Mouse (Mus musculus) left cerebral cortex, adult 18-20 months (tissue): Measurements from ENCODE around the gene Abhd4. TPM values are rescaled to one million over a fixed set of nuclear protein-coding genes. Genes with fewer than 3 reads are reported as not detected.

Experiments used
- DNase-seq, 2 experiments: peaks; one replicate each; pipeline ENCODE4 v3.0.0; 2021 to 2022; ENCODE audit warnings: low spot score in 2 of 2, mixed read lengths in 1 of 2
- total RNA-seq, 2 experiments: library from RNA; stranded (reverse); gene quantifications; 2 replicates each; pipeline ENCODE4 v1.2.3; 2021

The Abhd4 gene
- total RNA-seq, 2 experiments from 2014 or later, result 42.8 to 46.2 TPM

DNA sequence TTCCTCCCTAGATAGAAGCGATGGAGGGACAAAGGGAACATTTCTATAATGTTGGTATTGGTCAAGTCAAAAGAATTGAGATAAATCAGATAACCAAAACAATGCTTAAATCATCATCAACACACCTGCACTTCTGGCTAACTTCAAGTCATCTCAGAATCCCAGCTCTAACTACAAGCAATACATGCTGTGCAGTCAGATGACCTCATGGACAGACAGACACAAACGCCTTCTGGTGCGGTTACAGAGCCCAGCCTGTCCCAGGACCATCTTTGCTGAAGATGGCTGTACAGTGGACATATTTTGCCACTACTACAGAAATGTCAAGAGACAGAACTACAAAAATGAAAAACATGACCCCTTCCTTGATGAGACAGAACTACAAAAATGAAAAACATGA lies 16.4 kb downstream of the Abhd4 start:
- DNase-seq, result no peak

DNA sequence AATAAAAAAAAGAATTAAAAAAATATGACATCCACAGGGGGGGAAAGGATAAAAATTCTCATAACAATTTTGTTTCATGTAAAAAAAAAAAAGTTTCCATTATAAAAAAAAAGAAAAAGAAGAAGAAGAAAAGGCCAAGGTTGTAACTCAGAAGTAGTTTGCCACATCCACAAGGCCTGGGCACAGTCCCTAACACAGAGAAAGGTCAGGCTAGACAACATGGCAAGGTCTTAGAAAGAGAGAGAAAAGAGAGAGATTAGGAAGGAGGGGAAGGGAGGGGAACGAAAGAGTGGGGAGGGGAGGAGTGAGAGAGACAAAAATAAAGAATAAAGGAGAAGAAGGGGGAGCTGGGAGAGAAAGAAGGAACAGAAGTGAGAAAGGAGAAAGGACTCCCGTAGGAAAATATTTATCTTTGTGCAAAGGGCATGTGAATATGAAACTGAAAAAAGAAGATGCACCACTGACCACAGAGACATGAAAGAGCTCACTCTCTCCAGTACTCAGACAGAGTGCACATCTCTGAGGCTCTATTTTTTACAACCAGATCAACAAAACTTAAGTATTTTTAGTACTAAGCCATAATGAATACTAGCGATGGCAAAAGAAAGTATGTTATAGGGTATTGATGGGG lies 18.1 kb downstream of the Abhd4 start:
- no peak for DNase-seq

DNA sequence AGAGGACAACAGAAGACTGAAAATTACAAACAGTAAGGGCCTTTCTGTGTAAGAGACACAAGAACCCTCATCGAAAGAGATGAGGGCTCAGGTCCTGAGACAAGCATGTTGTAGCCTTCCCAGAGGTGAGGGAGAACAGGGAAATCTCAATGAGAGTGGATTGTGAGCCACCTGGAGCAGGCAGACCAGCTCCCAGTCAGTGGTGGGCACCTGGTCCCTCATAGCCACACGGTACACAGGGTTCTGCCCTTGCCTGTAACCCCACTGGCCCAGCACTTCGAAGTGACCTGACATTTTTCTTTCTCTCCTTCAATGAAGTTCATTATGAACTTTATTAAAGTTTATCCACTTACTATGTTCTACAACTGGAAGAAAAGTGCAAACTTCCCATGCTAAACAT lies 18.7 kb downstream of the Abhd4 start:
- DNase-seq, result no peak

DNA sequence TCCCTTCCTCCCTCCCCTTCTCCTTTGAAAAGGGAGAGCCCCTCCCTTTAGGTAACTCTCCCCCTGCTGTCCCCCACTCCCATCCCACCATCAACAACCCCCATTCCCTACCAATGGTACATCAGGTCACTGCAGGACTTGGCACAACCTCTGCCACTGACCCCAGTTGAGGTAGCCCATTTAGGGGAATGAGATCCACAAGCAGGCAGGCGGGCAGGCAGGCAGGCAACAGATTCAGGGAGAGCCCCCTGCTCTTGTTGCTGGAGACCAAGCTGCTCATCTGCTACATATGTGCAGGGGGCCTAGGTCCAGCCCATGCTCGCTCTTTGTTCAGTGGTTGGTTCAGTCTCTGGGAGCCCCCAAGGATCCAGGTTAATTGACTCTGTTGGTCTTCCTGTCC lies 22.5 kb downstream of the Abhd4 start:
- no peak for DNase-seq

DNA sequence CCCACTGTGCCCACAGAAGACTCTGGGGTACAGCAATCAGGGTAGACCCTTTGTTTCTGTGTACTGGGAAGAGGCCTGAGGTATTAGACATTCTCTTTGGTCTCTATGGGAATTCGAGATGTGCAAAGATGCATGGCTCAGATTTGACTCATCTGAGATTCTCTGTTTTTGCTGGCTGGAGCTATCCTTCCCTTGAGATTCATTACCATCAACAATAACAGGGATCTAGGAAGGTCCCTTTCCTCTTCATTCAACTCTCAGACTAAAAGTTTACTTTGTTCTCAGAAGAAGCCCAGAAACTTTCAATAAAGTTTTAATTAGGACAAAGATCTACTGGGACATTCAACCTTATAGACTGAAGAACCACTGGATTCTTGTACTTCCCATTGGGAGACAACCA lies 30.9 kb downstream of the Abhd4 start, which contains the start of gene Olfr49:
Gene Olfr49, minus strand, starts transcription at position 101 of the 400 bp plus-strand sequence.
- no peak for DNase-seq

DNA sequence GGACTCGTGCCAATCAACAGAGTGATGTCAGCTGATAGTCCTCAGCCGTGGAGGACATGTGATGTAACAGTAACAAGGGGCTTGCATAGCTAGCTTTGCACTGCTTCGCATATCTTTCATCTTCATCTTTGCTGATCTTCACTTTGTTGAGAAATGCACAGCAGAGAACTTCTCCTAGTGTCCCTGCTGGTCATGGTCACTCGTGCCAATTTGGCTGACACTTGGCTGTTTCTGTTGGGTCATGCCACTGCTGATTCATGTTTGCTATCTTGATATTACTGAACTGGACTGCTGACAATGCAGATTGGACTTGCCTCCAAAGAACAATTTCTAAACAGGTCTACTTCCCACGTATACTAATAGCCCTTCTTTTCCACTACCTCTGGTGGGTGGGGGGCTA lies 46.1 kb downstream of the Abhd4 start:
- no peak for DNase-seq

DNA sequence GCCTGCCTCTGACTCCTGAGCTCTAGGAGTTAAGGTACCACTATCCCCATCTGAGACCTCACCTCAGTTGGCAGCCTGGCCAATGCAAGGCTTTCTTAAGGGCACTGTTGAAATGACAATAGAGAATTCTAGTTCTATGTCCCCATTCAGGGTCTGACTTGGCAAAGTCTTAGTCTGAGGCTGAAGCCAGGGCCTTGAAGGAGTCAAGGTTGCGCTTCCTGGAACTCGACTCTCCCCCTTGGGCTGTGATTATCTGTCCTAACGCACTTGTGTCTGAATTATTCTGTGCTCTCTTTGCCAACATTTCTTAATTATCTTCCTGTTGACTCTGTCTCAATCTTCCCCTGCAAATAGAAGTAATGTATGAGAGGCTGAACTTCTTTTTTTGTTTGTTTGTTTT lies 46.7 kb downstream of the Abhd4 start:
- no peak for DNase-seq

DNA sequence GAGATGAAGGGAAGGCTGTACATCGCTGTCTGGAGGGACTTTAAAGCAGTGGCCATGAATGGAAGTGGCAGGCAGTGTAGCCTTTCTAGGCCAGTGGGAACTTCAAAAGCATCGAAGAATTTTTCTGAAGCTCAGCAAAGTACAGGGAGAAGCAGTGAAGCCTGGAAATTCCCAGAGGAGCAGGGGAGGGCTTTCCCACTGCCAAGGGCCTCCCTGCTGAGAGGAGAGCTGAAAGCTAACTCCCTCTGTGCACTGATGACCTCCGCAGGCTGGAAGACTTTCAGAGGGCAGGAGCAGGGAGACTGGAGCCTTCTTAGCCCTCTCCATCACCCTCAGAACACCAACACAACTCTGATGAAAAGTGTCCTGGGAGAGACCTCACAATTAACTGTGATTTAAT lies 57.8 kb downstream of the Abhd4 start:
- DNase-seq, result no peak

Other genes with a start within 250 kb of the Abhd4 start
- 100 to 1,000 TPM; 115 to 120 TPM for gene Dad1, start 84 bp upstream of the Abhd4 start, total RNA-seq
- gene Olfr49, start 30.8 kb downstream of the Abhd4 start, total RNA-seq, result not detected
- gene Oxa1l, start 106.6 kb downstream of the Abhd4 start, total RNA-seq, result 10 to 100 TPM; 49.2 to 55.1 TPM
- gene Slc7a7, start 163.6 kb downstream of the Abhd4 start, total RNA-seq, result 1 to 10 TPM; 2.3 to 4.0 TPM
- 10 to 100 TPM; 89.2 to 93.8 TPM for gene Mrpl52, start 172.7 kb downstream of the Abhd4 start, total RNA-seq
- gene Mmp14, start 177.4 kb downstream of the Abhd4 start, total RNA-seq, result 10 to 100 TPM; 12.0 to 12.6 TPM
- 10 to 100 TPM; 21.1 to 22.2 TPM for gene Lrp10, start 209.9 kb downstream of the Abhd4 start, total RNA-seq
- 1 to 10 TPM; 4.2 to 7.5 TPM for gene Rem2, start 221.9 kb downstream of the Abhd4 start, total RNA-seq